Comparison of ENCODE assay signal across 16 mouse cellular contexts in the genomic region with DNA sequence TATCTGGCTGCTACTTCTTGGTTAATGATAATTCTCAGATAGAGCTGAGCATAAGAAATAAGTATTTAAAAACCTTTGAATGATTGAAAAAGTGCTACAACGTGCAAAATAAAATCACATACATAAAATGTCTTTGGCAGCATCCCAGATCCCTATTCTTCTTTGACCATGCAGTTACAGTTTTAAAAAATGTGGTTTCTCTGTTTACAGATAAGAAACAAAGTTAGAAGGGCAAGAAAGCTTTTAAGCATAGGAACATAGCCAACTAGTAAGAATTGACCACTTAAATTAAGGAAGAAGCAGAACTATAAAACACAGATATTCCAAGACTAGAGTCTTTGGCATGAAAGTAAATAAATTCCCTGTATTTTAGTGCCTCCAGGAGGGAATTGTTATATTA.
"Had no signal": no experiment of that assay in that cellular context is flagged by ENCODE, and none has a peak within 500 bp of the region (broad histone marks: within the 10 kb centered on the region; RNA-seq: fewer than 3 reads in every experiment).

No protein-coding gene starts in this region.

- H3K36me3 ChIP-seq: neural tube, embryonic 13.5 days; neural tube, embryonic 15.5 days; stomach, embryonic 15.5 days had no signal

- H3K27ac ChIP-seq: neural tube, embryonic 13.5 days; neural tube, embryonic 15.5 days; stomach, embryonic 15.5 days; stomach, postnatal 0 days had no signal

- H3K4me2 ChIP-seq: neural tube, embryonic 13.5 days; neural tube, embryonic 15.5 days; stomach, embryonic 15.5 days had no signal

- H3K4me3 ChIP-seq: neural tube, embryonic 13.5 days; neural tube, embryonic 15.5 days; stomach, embryonic 15.5 days had no signal

- H3K9me3 ChIP-seq: neural tube, embryonic 13.5 days; neural tube, embryonic 15.5 days; stomach, embryonic 15.5 days had no signal

- H3K9ac ChIP-seq: neural tube, embryonic 13.5 days; neural tube, embryonic 15.5 days; stomach, embryonic 15.5 days had no signal

- DNase-seq: retina, postnatal 1 day; right cerebral cortex, adult 18-20 months; right cerebral cortex, postnatal 14 days; right cerebral cortex, postnatal 25 days; right cerebral cortex, postnatal 4 days; spleen, adult 18-20 months; thymus, adult 18-20 months; thymus, adult 2 months; thymus, postnatal 14 days; thymus, postnatal 25 days; thymus, postnatal 36 days; thymus, postnatal 4 days had no signal

- H3K27me3 ChIP-seq: neural tube, embryonic 13.5 days; neural tube, embryonic 15.5 days; stomach, embryonic 15.5 days had no signal

- H3K4me1 ChIP-seq: neural tube, embryonic 13.5 days; neural tube, embryonic 15.5 days; stomach, embryonic 15.5 days had no signal
